Comparison of ENCODE assay signal across 16 mouse cellular contexts in the genomic region with DNA sequence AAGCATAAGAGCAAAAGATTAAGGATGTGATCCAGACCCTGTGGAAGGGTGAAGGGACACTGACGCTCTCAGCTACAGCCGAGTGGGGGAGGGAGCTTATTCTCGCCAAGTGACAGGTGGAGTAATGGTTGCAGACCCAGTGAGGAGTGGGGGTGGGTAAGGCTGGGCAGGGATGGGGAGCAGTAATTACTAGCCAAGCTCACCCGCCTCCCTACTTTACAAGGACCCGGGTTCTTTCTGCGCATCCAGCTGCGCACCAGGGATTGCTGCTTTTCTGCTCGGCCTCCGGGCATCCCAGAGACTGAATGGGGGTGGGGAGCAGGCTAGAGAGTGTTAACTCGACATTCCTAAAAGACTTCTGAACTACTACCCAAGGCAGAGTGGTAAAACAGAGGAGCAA. TPM values are rescaled to one million over a fixed set of nuclear protein-coding genes. Genes with fewer than 3 reads are reported as not detected.
DNase-seq lines count a peak whose midpoint lies in the region; ATAC-seq and TF ChIP-seq lines count a peak whose summit lies in the region.
"Had no signal": no experiment of that assay in that cellular context is flagged by ENCODE, and none has a peak within 500 bp of the region (broad histone marks: within the 10 kb centered on the region; RNA-seq: fewer than 3 reads in every experiment).

No protein-coding gene starts in this region.

- H3K4me3 ChIP-seq in embryonic facial prominence, embryonic 14.5 days (ENCODE audit: low read depth, low read length): no peak overlapping the region
- no peak overlapping the region for H3K4me3 ChIP-seq in embryonic facial prominence, embryonic 10.5 days
- no peak overlapping the region for H3K4me3 ChIP-seq in forebrain, embryonic 16.5 days (replicated peaks; ENCODE audit: low read length)
- H3K4me3 ChIP-seq in midbrain, embryonic 10.5 days: peak overlapping the region; percentile 23
- peak overlapping the region; percentile 9; the same call in 1 of the 2 replicates for H3K4me3 ChIP-seq in neural tube, embryonic 14.5 days (ENCODE audit: low read depth, low read length)
- no peak overlapping the region for H3K4me3 ChIP-seq in cerebellum, adult 2 months (replicated peaks; ENCODE audit: insufficient read depth, low read depth, low read length)
- H3K4me3 ChIP-seq: embryonic facial prominence, embryonic 12.5 days; kidney, embryonic 15.5 days had no signal

- no peaks in the 10 kb centered on the region for H3K36me3 ChIP-seq in embryonic facial prominence, embryonic 14.5 days (ENCODE audit: control insufficient read depth, insufficient read depth, low read length)
- H3K36me3 ChIP-seq in embryonic facial prominence, embryonic 10.5 days (replicated peaks): no peaks in the 10 kb centered on the region
- H3K36me3 ChIP-seq in forebrain, embryonic 16.5 days (ENCODE audit: control insufficient read depth, insufficient read depth): no peaks in the 10 kb centered on the region
- no peaks in the 10 kb centered on the region for H3K36me3 ChIP-seq in midbrain, embryonic 10.5 days
- no peaks in the 10 kb centered on the region for H3K36me3 ChIP-seq in neural tube, embryonic 14.5 days (ENCODE audit: control insufficient read depth, insufficient read depth, low read length)
- H3K36me3 ChIP-seq: embryonic facial prominence, embryonic 12.5 days; kidney, embryonic 15.5 days had no signal

- no peak for DNase-seq in embryonic facial prominence, embryonic 14.5 days (ENCODE audit: low spot score)
- no peak for DNase-seq in embryonic facial prominence, embryonic 10.5 days (ENCODE audit: low spot score)
- no peak for DNase-seq in midbrain, embryonic 10.5 days (ENCODE audit: low spot score)
- DNase-seq in kidney, postnatal 36 days: no peak
- no peak for DNase-seq in kidney, adult 9 months
- DNase-seq in cerebellum, adult 2 months: no peak
- DNase-seq: heart, adult 18-20 months; heart, postnatal 36 days; right cerebral cortex, adult 18-20 months; thymus, adult 2 months had no signal

- TF ChIP-seq POLR2A in cerebellum, adult 2 months (IDR thresholded peaks at IDR 0.05; ENCODE audit: borderline replicate concordance, insufficient read depth, low read length): no peak

- ATAC-seq in embryonic facial prominence, embryonic 14.5 days (ENCODE audit: low read depth): no peak
- ATAC-seq in forebrain, embryonic 16.5 days: peak; percentile 38; the same call in 1 of the 2 replicates
- peak; percentile 55 for ATAC-seq in neural tube, embryonic 14.5 days (ENCODE audit: low read depth)

- WGBS in embryonic facial prominence, embryonic 14.5 days: under 1% methylated on average over 10 of the region's 10 CpGs
- under 1% methylated on average over 10 of the region's 10 CpGs for WGBS in embryonic facial prominence, embryonic 10.5 days
- WGBS in forebrain, embryonic 16.5 days: 1% methylated on average over 10 of the region's 10 CpGs
- under 1% methylated on average over 10 of the region's 10 CpGs for WGBS in midbrain, embryonic 10.5 days
- under 1% methylated on average over 10 of the region's 10 CpGs for WGBS in neural tube, embryonic 14.5 days
- WGBS in cerebellum, adult 2 months: 2% methylated on average over 10 of the region's 10 CpGs

- no peak for TF ChIP-seq CTCF in cerebellum, adult 2 months (IDR thresholded peaks at IDR 0.05; ENCODE audit: borderline replicate concordance, insufficient read depth, low read depth, low read length)

- peaks cover 86% of the 10 kb centered on the region for H3K27me3 ChIP-seq in embryonic facial prominence, embryonic 14.5 days (replicated peaks; ENCODE audit: control insufficient read depth, insufficient read depth, low read length)
- H3K27me3 ChIP-seq in embryonic facial prominence, embryonic 10.5 days (replicated peaks; ENCODE audit: low read depth, poor library complexity, severe bottlenecking): peaks cover 100% of the 10 kb centered on the region
- H3K27me3 ChIP-seq in forebrain, embryonic 16.5 days (replicated peaks; ENCODE audit: control insufficient read depth, insufficient read depth, low read length): peaks cover 66% of the 10 kb centered on the region
- H3K27me3 ChIP-seq in midbrain, embryonic 10.5 days (ENCODE audit: low read depth, poor library complexity, severe bottlenecking): peaks cover 100% of the 10 kb centered on the region
- H3K27me3 ChIP-seq in neural tube, embryonic 14.5 days (ENCODE audit: control insufficient read depth, insufficient read depth, low read length): peaks cover 37% of the 10 kb centered on the region
- no peaks in the 10 kb centered on the region; the same call in 1 of the 2 replicates for H3K27me3 ChIP-seq in cerebellum, adult 2 months (ENCODE audit: control insufficient read depth, insufficient read depth, low read length)

- no peaks in the 10 kb centered on the region for H3K4me1 ChIP-seq in embryonic facial prominence, embryonic 14.5 days (ENCODE audit: control insufficient read depth, insufficient read depth, low read length)
- H3K4me1 ChIP-seq in embryonic facial prominence, embryonic 10.5 days: peaks cover 10% of the 10 kb centered on the region
- H3K4me1 ChIP-seq in forebrain, embryonic 16.5 days (replicated peaks; ENCODE audit: control insufficient read depth, insufficient read depth, low read length): peaks cover 8% of the 10 kb centered on the region
- peaks cover 13% of the 10 kb centered on the region for H3K4me1 ChIP-seq in midbrain, embryonic 10.5 days
- peaks cover 14% of the 10 kb centered on the region; the same call in 1 of the 2 replicates for H3K4me1 ChIP-seq in neural tube, embryonic 14.5 days (ENCODE audit: control insufficient read depth, insufficient read depth, low read length)
- no peaks in the 10 kb centered on the region for H3K4me1 ChIP-seq in cerebellum, adult 2 months (ENCODE audit: control insufficient read depth, insufficient read depth, low read length)

- H3K9me3 ChIP-seq in embryonic facial prominence, embryonic 14.5 days (ENCODE audit: control insufficient read depth, low read length): no peaks in the 10 kb centered on the region
- no peaks in the 10 kb centered on the region for H3K9me3 ChIP-seq in embryonic facial prominence, embryonic 10.5 days
- H3K9me3 ChIP-seq in forebrain, embryonic 16.5 days (ENCODE audit: control insufficient read depth, low read length): no peaks in the 10 kb centered on the region
- H3K9me3 ChIP-seq in midbrain, embryonic 10.5 days (replicated peaks): no peaks in the 10 kb centered on the region
- H3K9me3 ChIP-seq in neural tube, embryonic 14.5 days (ENCODE audit: control insufficient read depth, low read length): no peaks in the 10 kb centered on the region
- H3K9me3 ChIP-seq: embryonic facial prominence, embryonic 12.5 days; kidney, embryonic 15.5 days had no signal

- H3K9ac ChIP-seq in embryonic facial prominence, embryonic 14.5 days (ENCODE audit: low read depth, low read length): no peak overlapping the region
- no peak overlapping the region for H3K9ac ChIP-seq in forebrain, embryonic 16.5 days (replicated peaks; ENCODE audit: low read depth, low read length)
- H3K9ac ChIP-seq in neural tube, embryonic 14.5 days (replicated peaks; ENCODE audit: low read depth, low read length): no peak overlapping the region
- H3K9ac ChIP-seq: embryonic facial prominence, embryonic 12.5 days; kidney, embryonic 15.5 days had no signal

- H3K27ac ChIP-seq in embryonic facial prominence, embryonic 14.5 days (replicated peaks; ENCODE audit: low read depth, low read length): no peak overlapping the region
- H3K27ac ChIP-seq in embryonic facial prominence, embryonic 10.5 days (replicated peaks): no peak overlapping the region
- no peak overlapping the region for H3K27ac ChIP-seq in forebrain, embryonic 16.5 days (ENCODE audit: low read length)
- H3K27ac ChIP-seq in midbrain, embryonic 10.5 days (replicated peaks): no peak overlapping the region
- no peak overlapping the region; the same call in 1 of the 2 replicates for H3K27ac ChIP-seq in neural tube, embryonic 14.5 days (ENCODE audit: low read depth, low read length)
- H3K27ac ChIP-seq in cerebellum, adult 2 months (ENCODE audit: insufficient read depth, low read length): no peak overlapping the region
- H3K27ac ChIP-seq: embryonic facial prominence, embryonic 12.5 days; kidney, embryonic 15.5 days had no signal

- 0 out of 2 replicates have a peak overlapping the region, but pooled peaks have one; percentile 7 for H3K4me2 ChIP-seq in embryonic facial prominence, embryonic 14.5 days (ENCODE audit: low read depth, low read length)
- H3K4me2 ChIP-seq in forebrain, embryonic 16.5 days (ENCODE audit: low read length): no peak overlapping the region
- peak overlapping the region; percentile 40 for H3K4me2 ChIP-seq in neural tube, embryonic 14.5 days (ENCODE audit: low read depth, low read length)
- H3K4me2 ChIP-seq: embryonic facial prominence, embryonic 12.5 days; kidney, embryonic 15.5 days; liver, embryonic 11.5 days had no signal

RNA-seq across cellular contexts. Expression of gene Pou4f2, which starts 10.0 kb away (rescaled TPM):
- 0.24 and 0.25 TPM in 2 replicates for polyA plus RNA-seq in embryonic facial prominence, embryonic 14.5 days (2014; fragmentation: Nextera tagmentation; extraction: Ambion mirVana)
- polyA plus RNA-seq in embryonic facial prominence, embryonic 10.5 days (2016; fragmentation: Nextera tagmentation; extraction: Ambion mirVana): 0.15 and 0.16 TPM in 2 replicates
- 0.24 TPM in 1 of 2 replicates, not detected in the other for polyA plus RNA-seq in forebrain, embryonic 16.5 days (2015; fragmentation: Nextera tagmentation; extraction: Ambion mirVana)
- 0.20 and 0.22 TPM in 2 replicates for polyA plus RNA-seq in midbrain, embryonic 10.5 days (2016; fragmentation: Nextera tagmentation; extraction: Ambion mirVana)
- 3.6 and 5.4 TPM in 2 replicates for polyA plus RNA-seq in neural tube, embryonic 14.5 days (2014; fragmentation: Nextera tagmentation; extraction: Ambion mirVana)
- polyA plus RNA-seq in cerebellum, adult 2 months (2012; rRNA removed): 0.55 and 0.80 TPM in 2 replicates
- polyA plus RNA-seq: frontal cortex, adult 2 months; kidney, embryonic 15.5 days; liver, embryonic 11.5 days; thymus, adult 2 months had no signal

Comparison
In these comparisons a context has a peak if more than half of its experiments do, and no peak if none do; other contexts are left out.
1. H3K4me3 ChIP-seq: peak in midbrain, embryonic 10.5 days (single experiment) and neural tube, embryonic 14.5 days (single experiment); none in embryonic facial prominence, embryonic 14.5 days (single experiment), embryonic facial prominence, embryonic 10.5 days (single experiment), forebrain, embryonic 16.5 days (single experiment) and cerebellum, adult 2 months (single experiment).